Mouse (Mus musculus) cortical plate, adult 2 months (tissue): Measurements from ENCODE around the gene Gm10521.

Source experiments
- CTCF ChIP-seq: fragments of 200-500 bp; IDR thresholded peaks from 2 replicates; pipeline ENCODE4 v1.5.1; 2011; ENCODE audit warnings: mild to moderate bottlenecking, control low read depth, low read length; ENCODE audit not compliant: insufficient read depth; ENCODE audit errors: extremely low read depth
- POLR2A ChIP-seq: fragments of 200-500 bp; IDR thresholded peaks from 2 replicates; pipeline ENCODE4 v1.6.1; 2011; ENCODE audit warnings: mild to moderate bottlenecking, low read length, control low read depth; ENCODE audit not compliant: insufficient read depth; ENCODE audit errors: extremely low read depth

DNA sequence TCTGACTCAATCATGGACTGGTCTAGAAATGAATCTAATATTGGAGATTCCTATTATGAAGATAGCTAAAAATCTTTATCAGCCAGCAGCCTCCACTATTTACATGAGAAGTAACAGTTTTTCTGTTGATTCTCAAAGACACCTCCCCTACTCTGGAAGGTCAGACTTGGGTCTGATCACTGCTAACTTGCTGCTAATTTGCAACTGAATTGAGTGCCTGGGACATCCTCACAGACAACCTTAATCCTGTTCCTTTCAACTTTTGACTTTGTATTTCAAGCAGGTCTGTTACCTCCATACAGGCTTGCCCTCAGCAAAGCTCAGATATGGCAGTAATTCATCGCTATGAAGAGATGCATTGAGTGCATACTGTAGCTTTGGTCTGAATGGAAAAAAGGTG lies 8.5 kb downstream of the Gm10521 start:
- no peak for TF ChIP-seq CTCF
- no peak for TF ChIP-seq POLR2A
